Mouse (Mus musculus): ENCODE measurements at regions not wholly inside any gene's neighbourhood (a gene's known extent, or its start where the extent isn't known, plus 50 kb on each side); places are given as distances from the start of the nearest gene placed in this dataset.

- Histone ChIP-seq H3K36me3 (ENCODE audit: control insufficient read depth, insufficient read depth, low read length) (no peaks in the 10 kb centered on the region), H3K4me1 (ENCODE audit: control insufficient read depth, insufficient read depth, low read length) (no peaks in the 10 kb centered on the region), H3K27ac (ENCODE audit: low read length) (no peak overlapping the region), H3K4me2 (ENCODE audit: low read depth, low read length) (no peak overlapping the region), H3K9me3 (ENCODE audit: control insufficient read depth, low read length) (no peaks in the 10 kb centered on the region), H3K4me3 (ENCODE audit: low read length) (no peak overlapping the region), H3K9ac (ENCODE audit: low read depth, low read length) (no peak overlapping the region), H3K27me3 (replicated peaks; ENCODE audit: control insufficient read depth, insufficient read depth, low read length) (no peaks in the 10 kb centered on the region)
- 7% methylated on average over 8 of the region's 8 CpGs for WGBS
- no peak for ATAC-seq
These were observed 1095.3 kb downstream of the Synb start for GRCm38 (mm10) chr14:68198802-68199201.

- no peak overlapping the region for H3K4me2 ChIP-seq (ENCODE audit: low read depth, low read length)
- no peak for ATAC-seq
- no peak overlapping the region for H3K4me3 ChIP-seq (ENCODE audit: low read length)
- H3K4me1 ChIP-seq (ENCODE audit: control insufficient read depth, insufficient read depth, low read length), result no peaks in the 10 kb centered on the region
- no peak overlapping the region for H3K27ac ChIP-seq (ENCODE audit: low read length)
- no peaks in the 10 kb centered on the region for H3K36me3 ChIP-seq (ENCODE audit: control insufficient read depth, insufficient read depth, low read length)
- no peak overlapping the region for H3K9ac ChIP-seq (ENCODE audit: low read depth, low read length)
- 5% methylated on average over 13 of the region's 13 CpGs for WGBS
- H3K9me3 ChIP-seq (ENCODE audit: control insufficient read depth, low read length), result no peaks in the 10 kb centered on the region
- no peaks in the 10 kb centered on the region for H3K27me3 ChIP-seq (replicated peaks; ENCODE audit: control insufficient read depth, insufficient read depth, low read length)
These were observed 1096.7 kb downstream of the Synb start for GRCm38 (mm10) chr14:68197470-68197800.

- no peak overlapping the region for H3K4me2 ChIP-seq (ENCODE audit: low read depth, low read length)
- no peak overlapping the region for H3K9ac ChIP-seq (ENCODE audit: low read depth, low read length)
- H3K9me3 ChIP-seq (ENCODE audit: control insufficient read depth, low read length), result no peaks in the 10 kb centered on the region
- no peak overlapping the region for H3K4me3 ChIP-seq (ENCODE audit: low read length)
- H3K36me3 ChIP-seq (ENCODE audit: control insufficient read depth, insufficient read depth, low read length), result no peaks in the 10 kb centered on the region
- H3K27me3 ChIP-seq (replicated peaks; ENCODE audit: control insufficient read depth, insufficient read depth, low read length), result no peaks in the 10 kb centered on the region
- WGBS, result 36% methylated on average over 9 of the region's 9 CpGs
- H3K4me1 ChIP-seq (ENCODE audit: control insufficient read depth, insufficient read depth, low read length), result no peaks in the 10 kb centered on the region
- ATAC-seq, result no peak
- no peak overlapping the region for H3K27ac ChIP-seq (ENCODE audit: low read length)
These were observed 1097.2 kb downstream of the Synb start for GRCm38 (mm10) chr14:68196762-68197469.

- H3K9me3 ChIP-seq (ENCODE audit: control insufficient read depth, low read length), result no peaks in the 10 kb centered on the region
- WGBS, result 70% methylated on average over 9 of the region's 9 CpGs
- no peak for ATAC-seq
These were observed 1097.9 kb downstream of the Synb start for GRCm38 (mm10) chr14:68196201-68196600.

GRCm38 (mm10) chr14:68189876-68190275 is 1104.2 kb downstream of the Synb start:
- H3K4me3 ChIP-seq (ENCODE audit: low read length), result no peak overlapping the region
- no peaks in the 10 kb centered on the region for H3K27me3 ChIP-seq (replicated peaks; ENCODE audit: control insufficient read depth, insufficient read depth, low read length)
- no peak overlapping the region for H3K27ac ChIP-seq (ENCODE audit: low read length)
- H3K4me1 ChIP-seq (ENCODE audit: control insufficient read depth, insufficient read depth, low read length), result no peaks in the 10 kb centered on the region
- H3K36me3 ChIP-seq (ENCODE audit: control insufficient read depth, insufficient read depth, low read length), result no peaks in the 10 kb centered on the region
- no peak overlapping the region for H3K9ac ChIP-seq (ENCODE audit: low read depth, low read length)
- 70% methylated on average over 4 of the region's 4 CpGs for WGBS
- H3K4me2 ChIP-seq (ENCODE audit: low read depth, low read length), result no peak overlapping the region
- no peak for ATAC-seq
- H3K9me3 ChIP-seq (ENCODE audit: control insufficient read depth, low read length), result no peaks in the 10 kb centered on the region

More at GRCm38 (mm10) chr14:68196201-68196600, 1097.9 kb downstream of the Synb start:
- Histone ChIP-seq H3K4me2 (ENCODE audit: low read depth, low read length) (no peak overlapping the region), H3K36me3 (ENCODE audit: control insufficient read depth, insufficient read depth, low read length) (no peaks in the 10 kb centered on the region), H3K4me3 (ENCODE audit: low read length) (no peak overlapping the region), H3K9ac (ENCODE audit: low read depth, low read length) (no peak overlapping the region), H3K27ac (ENCODE audit: low read length) (no peak overlapping the region), H3K4me1 (ENCODE audit: control insufficient read depth, insufficient read depth, low read length) (no peaks in the 10 kb centered on the region), H3K27me3 (replicated peaks; ENCODE audit: control insufficient read depth, insufficient read depth, low read length) (no peaks in the 10 kb centered on the region)

GRCm38 (mm10) chr14:68188325-68188724 is 1105.8 kb downstream of the Synb start:
- WGBS, result 57% methylated on average over 5 of the region's 5 CpGs
- Histone ChIP-seq H3K4me3 (ENCODE audit: low read length) (no peak overlapping the region), H3K36me3 (ENCODE audit: control insufficient read depth, insufficient read depth, low read length) (no peaks in the 10 kb centered on the region), H3K27ac (ENCODE audit: low read length) (no peak overlapping the region), H3K9ac (ENCODE audit: low read depth, low read length) (no peak overlapping the region), H3K27me3 (replicated peaks; ENCODE audit: control insufficient read depth, insufficient read depth, low read length) (no peaks in the 10 kb centered on the region), H3K9me3 (ENCODE audit: control insufficient read depth, low read length) (no peaks in the 10 kb centered on the region), H3K4me2 (ENCODE audit: low read depth, low read length) (no peak overlapping the region), H3K4me1 (ENCODE audit: control insufficient read depth, insufficient read depth, low read length) (no peaks in the 10 kb centered on the region)
- no peak for ATAC-seq

- no peaks in the 10 kb centered on the region for H3K4me1 ChIP-seq (ENCODE audit: control insufficient read depth, insufficient read depth, low read length)
- H3K4me3 ChIP-seq (ENCODE audit: low read length), result no peak overlapping the region
- no peaks in the 10 kb centered on the region for H3K36me3 ChIP-seq (ENCODE audit: control insufficient read depth, insufficient read depth, low read length)
- H3K27ac ChIP-seq (ENCODE audit: low read length), result no peak overlapping the region
- 41% methylated on average over 9 of the region's 9 CpGs for whole genome bisulfite sequencing
- H3K27me3 ChIP-seq (replicated peaks; ENCODE audit: control insufficient read depth, insufficient read depth, low read length), result no peaks in the 10 kb centered on the region
- H3K9ac ChIP-seq (ENCODE audit: low read depth, low read length), result no peak overlapping the region
- H3K9me3 ChIP-seq (ENCODE audit: control insufficient read depth, low read length), result no peaks in the 10 kb centered on the region
- no peak for ATAC-seq
- no peak overlapping the region for H3K4me2 ChIP-seq (ENCODE audit: low read depth, low read length)
These were observed 1111.5 kb downstream of the Synb start for GRCm38 (mm10) chr14:68182606-68183005.

- no peaks in the 10 kb centered on the region for H3K4me1 ChIP-seq (ENCODE audit: control insufficient read depth, insufficient read depth, low read length)
- no peaks in the 10 kb centered on the region for H3K27me3 ChIP-seq (replicated peaks; ENCODE audit: control insufficient read depth, insufficient read depth, low read length)
- H3K9ac ChIP-seq (ENCODE audit: low read depth, low read length), result no peak overlapping the region
- WGBS, result 87% methylated on average over 6 of the region's 6 CpGs
- no peak overlapping the region for H3K27ac ChIP-seq (ENCODE audit: low read length)
- no peaks in the 10 kb centered on the region for H3K36me3 ChIP-seq (ENCODE audit: control insufficient read depth, insufficient read depth, low read length)
- no peak overlapping the region for H3K4me2 ChIP-seq (ENCODE audit: low read depth, low read length)
- H3K9me3 ChIP-seq (ENCODE audit: control insufficient read depth, low read length), result no peaks in the 10 kb centered on the region
- H3K4me3 ChIP-seq (ENCODE audit: low read length), result no peak overlapping the region
- ATAC-seq, result no peak
These were observed 1112.9 kb downstream of the Synb start for GRCm38 (mm10) chr14:68181168-68181567.

Measured in intestine, embryonic 16.5 days (tissue).